Mouse (Mus musculus): ENCODE measurements at regions not wholly inside any gene's neighbourhood (a gene's known extent, or its start where the extent isn't known, plus 50 kb on each side); places are given as distances from the start of the nearest gene placed in this dataset.

DNA sequence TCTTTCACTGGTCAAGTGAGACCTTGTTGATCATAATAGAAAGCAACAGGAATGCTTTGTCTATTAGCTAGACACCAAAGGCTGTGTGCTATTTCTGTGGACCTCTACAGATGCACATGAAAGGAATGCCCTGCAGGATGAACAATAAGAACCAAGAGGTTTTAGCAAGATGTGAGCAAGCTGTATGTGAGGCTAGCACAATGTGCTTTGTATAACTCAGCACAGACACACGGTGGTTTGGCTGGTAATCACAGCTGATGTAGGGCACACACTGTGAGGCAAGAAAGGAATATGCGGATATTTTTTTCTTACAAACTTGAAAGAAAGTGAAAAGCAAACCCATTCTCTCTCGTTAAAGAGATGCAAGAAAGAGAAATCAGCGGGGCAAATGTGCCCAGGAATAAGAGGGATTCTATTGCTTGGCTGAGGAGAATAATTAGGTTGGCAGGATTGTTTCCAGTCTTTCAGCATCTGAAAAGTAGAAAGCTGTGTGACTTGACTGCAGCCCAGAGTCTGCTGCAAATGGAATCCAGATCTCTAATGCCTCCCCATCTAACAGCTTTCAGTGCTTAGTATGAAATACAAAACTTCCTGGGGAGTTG, 2476.1 kb upstream of the Gm6569 start:
- DNase-seq (ENCODE audit: low read depth, low spot score): no peak

GRCm38 (mm10) chr15:71375775-71376174, 2458.6 kb upstream of the Gm6569 start:
- DNase-seq (ENCODE audit: low read depth, low spot score): no peak

All from CD4-positive, CD25-positive, alpha-beta regulatory T cell, adult 2 months (primary cell).